Mouse (Mus musculus) stomach, postnatal 0 days (tissue): ENCODE results near the gene Slc2a3.

ENCODE experiments used
- CTCF ChIP-seq: IDR thresholded peaks from 2 replicates; pipeline ENCODE4 v1.5.1; 2016; ENCODE audit warnings: antibody characterized with exemption, low read depth, mild to moderate bottlenecking, moderate library complexity
- EP300 ChIP-seq: optimal IDR thresholded peaks from 2 replicates; pipeline ENCODE3; 2016; ENCODE audit warnings: antibody characterized with exemption

DNA sequence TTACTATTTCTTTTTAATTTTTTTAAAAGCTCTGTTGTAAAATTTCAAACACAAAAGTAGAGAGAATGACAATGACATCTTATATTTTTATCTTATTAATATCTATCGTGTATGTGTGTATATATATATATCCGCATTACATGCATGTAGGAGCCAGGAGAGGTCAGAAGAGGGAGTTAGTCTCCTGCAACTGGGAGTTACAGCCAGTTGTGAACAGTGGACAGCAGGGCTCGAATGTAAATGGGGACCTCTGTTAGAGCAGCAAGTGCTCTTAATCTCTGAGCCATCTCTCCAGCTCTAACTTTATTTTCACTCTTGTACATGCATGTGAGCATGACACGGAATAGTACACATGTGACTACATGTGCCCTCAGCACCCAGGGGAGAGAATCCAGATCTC is 11.3 kb upstream of the Slc2a3 start:
- TF ChIP-seq EP300: no peak
- TF ChIP-seq CTCF: no peak; the same call in 1 of the 2 replicates
